23 mouse cellular contexts compared by ENCODE assay signal in the genomic region with DNA sequence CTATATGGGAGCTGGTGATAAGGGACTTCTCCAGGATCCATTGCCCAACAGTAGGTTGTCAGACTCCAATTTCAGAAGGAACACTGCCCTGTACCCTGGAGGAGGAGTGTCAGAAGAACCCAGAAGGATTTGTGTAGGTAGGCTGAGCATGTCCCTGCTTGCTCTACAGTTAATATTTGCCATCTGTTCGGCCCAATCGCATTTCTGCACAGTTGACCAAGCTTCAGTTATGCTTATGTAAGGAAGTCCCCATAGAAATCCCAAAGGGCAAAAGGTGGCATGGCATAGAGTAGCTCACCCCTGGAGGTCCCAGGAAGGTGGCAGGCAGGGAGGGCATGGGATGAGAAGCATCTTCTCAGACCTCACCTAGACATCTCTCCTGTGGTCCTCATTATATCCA. TPM values are rescaled to one million over a fixed set of nuclear protein-coding genes. Genes with fewer than 3 reads are reported as not detected.
DNase-seq lines count a peak whose midpoint lies in the region; ATAC-seq lines count a peak whose summit lies in the region.
"Had no signal": no experiment of that assay in that cellular context is flagged by ENCODE, and none has a peak within 500 bp of the region (broad histone marks: within the 10 kb centered on the region; RNA-seq: fewer than 3 reads in every experiment).

No protein-coding gene starts in this region.

- WGBS in heart, embryonic 10.5 days = 84% methylated on average over 2 of the region's 2 CpGs

- DNase-seq in cerebellum, postnatal 4 days (ENCODE audit: low spot score in 2 of 2) = no peak
- DNase-seq in brain, adult 2 months (ENCODE audit: low read depth, low spot score) = peak; percentile 67
- DNase-seq in cerebellum, adult 8-10 months = peak; percentile 52
- DNase-seq in cerebellum, postnatal 36 days = peak; percentile 34 to 47
- DNase-seq in heart, embryonic 10.5 days (ENCODE audit: low spot score) = no peak
- no peak for DNase-seq in lung, postnatal 4 days
- DNase-seq: adrenal gland, adult 8-10 months; adrenal gland, postnatal 36 days; B cell, adult 2 months; embryo, embryonic 11 days; gastrocnemius, adult 2 months; gastrocnemius, postnatal 25 days; heart, postnatal 36 days; kidney, adult 8-10 months had no signal

- H3K4me3 ChIP-seq in heart, embryonic 10.5 days = no peak overlapping the region
- H3K4me3 ChIP-seq: embryonic facial prominence, embryonic 12.5 days; forebrain, embryonic 13.5 days; gastrocnemius, adult 2 months; heart, embryonic 13.5 days had no signal

- no peaks in the 10 kb centered on the region for H3K27me3 ChIP-seq in heart, embryonic 10.5 days (ENCODE audit: insufficient read depth, poor library complexity, severe bottlenecking)
- H3K27me3 ChIP-seq: embryonic facial prominence, embryonic 12.5 days; forebrain, embryonic 13.5 days; heart, embryonic 13.5 days had no signal

- H3K36me3 ChIP-seq in heart, embryonic 10.5 days = no peaks in the 10 kb centered on the region
- H3K36me3 ChIP-seq: embryonic facial prominence, embryonic 12.5 days; G1E; heart, embryonic 13.5 days had no signal

- no peak overlapping the region for H3K27ac ChIP-seq in heart, embryonic 10.5 days
- H3K27ac ChIP-seq: embryonic facial prominence, embryonic 12.5 days; forebrain, embryonic 13.5 days; gastrocnemius, adult 2 months; heart, embryonic 13.5 days had no signal

- ATAC-seq in cerebellum, adult (ENCODE audit: insufficient number of reproducible peaks, low FRiP score, low TSS enrichment) = peak; percentile 81
- ATAC-seq: CD4-positive, CD25-positive, alpha-beta regulatory T cell, adult 4 months; forebrain, embryonic 13.5 days; hindbrain, embryonic 16.5 days; inflammation-experienced regulatory T-cells, adult 6 months; intestine, postnatal 0 days had no signal

- no peaks in the 10 kb centered on the region for H3K4me1 ChIP-seq in heart, embryonic 10.5 days
- H3K4me1 ChIP-seq: embryonic facial prominence, embryonic 12.5 days; forebrain, embryonic 13.5 days; heart, embryonic 13.5 days had no signal

- H3K9me3 ChIP-seq in heart, embryonic 10.5 days = no peaks in the 10 kb centered on the region
- H3K9me3 ChIP-seq: embryonic facial prominence, embryonic 12.5 days; forebrain, embryonic 13.5 days; G1E; heart, embryonic 13.5 days had no signal

RNA-seq across cellular contexts. Expression of a gene that starts 19.6 kb away (rescaled TPM):
- 18.6 and 32.5 TPM in 2 replicates for polyA plus RNA-seq in heart, embryonic 10.5 days (2016; fragmentation: Nextera tagmentation; extraction: Ambion mirVana)
- polyA plus RNA-seq: G1E had no signal

Comparison
In these comparisons a context has a peak if more than half of its experiments do, and no peak if none do; other contexts are left out.
1. DNase-seq: peak in brain, adult 2 months (single experiment), cerebellum, adult 8-10 months (single experiment) and cerebellum, postnatal 36 days (2 of 2); none in cerebellum, postnatal 4 days (0 of 2), heart, embryonic 10.5 days (single experiment) and lung, postnatal 4 days (0 of 2).